Mouse (Mus musculus) stomach, postnatal 0 days (tissue): Measurements from ENCODE around the gene Eif2ak3. TPM values are rescaled to one million over a fixed set of nuclear protein-coding genes. Genes with fewer than 3 reads are reported as not detected.
A peak's percentile ranks its signal among the peaks of the same experiment; 100 is the strongest.

Experiments used
- ATAC-seq: fragments of 200-750 bp; cut with Nextera tagmentation; 2 replicates; pipeline ENCODE4 v1.8.0; 2017; ENCODE audit not compliant: low FRiP score, low TSS enrichment
- DNase-seq: peaks from one replicate; pipeline ENCODE4 v3.0.0-alpha.2; 2016; ENCODE audit warnings: low spot score
- H3K27ac ChIP-seq: fragments of 300-500 bp; sonication (generic); replicated peaks from 2 replicates; pipeline ENCODE4 v1.5.1; 2014; ENCODE audit warnings: mild to moderate bottlenecking, control low read depth
- H3K27me3 ChIP-seq: fragments of 300-500 bp; sonication (generic); 2 replicates; pipeline ENCODE4 v1.6.1; 2014; ENCODE audit warnings: low read length; ENCODE audit not compliant: control insufficient read depth, insufficient read depth
- H3K36me3 ChIP-seq: fragments of 300-500 bp; sonication (generic); 2 replicates; pipeline ENCODE4 v1.6.1; 2014; ENCODE audit warnings: low read length, mixed read lengths; ENCODE audit not compliant: control insufficient read depth, insufficient read depth
- H3K4me1 ChIP-seq: fragments of 300-500 bp; sonication (generic); replicated peaks from 2 replicates; pipeline ENCODE4 v1.6.1; 2014; ENCODE audit warnings: antibody characterized with exemption; ENCODE audit not compliant: control insufficient read depth, insufficient read depth
- H3K4me2 ChIP-seq: fragments of 300-500 bp; sonication (generic); replicated peaks from 2 replicates; pipeline ENCODE4 v1.6.1; 2014; ENCODE audit warnings: low read depth, mild to moderate bottlenecking, control low read depth, moderate library complexity
- H3K4me3 ChIP-seq: fragments of 300-500 bp; sonication (generic); 2 replicates; pipeline ENCODE4 v1.5.1; 2014; ENCODE audit warnings: low read depth, low read length, control low read depth
- H3K9ac ChIP-seq: fragments of 300-500 bp; sonication (generic); 2 replicates; pipeline ENCODE4 v1.6.1; 2014; ENCODE audit warnings: mild to moderate bottlenecking, low read length, control low read depth, mixed read lengths
- H3K9me3 ChIP-seq: fragments of 300-500 bp; sonication (generic); 2 replicates; pipeline ENCODE4 v1.6.1; 2016; ENCODE audit warnings: low read length; ENCODE audit not compliant: control insufficient read depth
- CTCF ChIP-seq: IDR thresholded peaks from 2 replicates; pipeline ENCODE4 v1.5.1; 2016; ENCODE audit warnings: antibody characterized with exemption, low read depth, mild to moderate bottlenecking, moderate library complexity
- EP300 ChIP-seq: optimal IDR thresholded peaks from 2 replicates; pipeline ENCODE3; 2016; ENCODE audit warnings: antibody characterized with exemption
- WGBS: fragments of 180-500 bp; shearing (Covaris S2); extraction: QIAGEN DNeasy Blood & Tissue Kit; methylation state at CpG from one replicate; pipeline ENCODE4 v1.1.7; 2014; 5-methylcytosine and 5-hydroxymethylcytosine counted together
- polyA plus RNA-seq: library from polyadenylated mRNA; unstranded; fragments of >200 nt; fragmentation: Nextera tagmentation; extraction: Ambion mirVana; gene quantifications from 2 replicates; pipeline ENCODE4 v1.2.1, GENCODE M21; 2015

Gene Eif2ak3
- polyA plus RNA-seq, 1 experiment from 2014 or later, result 7.6 TPM

DNA sequence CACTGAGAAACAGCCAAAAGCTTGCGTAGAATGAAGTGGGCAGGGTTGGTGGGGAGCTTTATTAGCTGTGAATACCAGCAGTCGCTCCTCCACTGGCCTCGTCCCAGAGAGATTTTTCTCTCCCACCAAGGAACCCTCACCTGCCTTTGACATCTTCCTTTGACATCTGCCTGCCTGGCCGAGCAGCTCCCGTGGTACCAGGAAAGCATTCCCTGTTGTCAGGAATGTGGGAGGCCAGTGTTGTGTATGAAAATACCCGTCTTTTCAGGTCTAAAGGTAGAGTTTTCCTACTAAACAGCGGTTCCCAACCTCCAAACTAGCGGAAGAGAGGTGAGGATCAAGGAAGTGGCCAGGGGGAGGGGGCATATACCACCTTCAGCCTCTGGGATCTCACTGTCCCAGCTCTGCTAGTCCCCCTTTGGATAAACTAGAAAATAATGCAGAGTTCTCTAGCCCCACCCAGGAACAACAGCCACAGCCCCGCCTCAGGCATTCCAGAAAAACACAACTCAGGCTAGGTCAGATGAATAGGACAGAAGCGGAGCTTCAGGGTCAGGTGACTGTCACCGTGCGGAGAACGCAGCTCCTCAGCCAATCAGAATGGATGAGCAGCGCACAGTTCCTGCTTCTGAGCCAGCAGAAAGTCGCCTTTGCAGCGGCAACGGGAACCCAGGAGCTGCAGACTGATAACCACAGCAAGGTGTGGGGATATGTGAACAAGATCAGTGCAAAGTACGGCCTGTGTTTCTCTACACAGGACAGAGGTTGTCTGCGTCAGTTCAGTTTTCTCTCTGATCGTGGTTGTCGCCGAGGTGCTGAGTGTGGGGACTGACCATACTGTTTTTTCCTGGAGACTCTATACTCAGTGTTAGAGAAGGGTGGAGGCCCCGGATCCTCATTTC, 20.0 kb upstream of the Eif2ak3 start:
- Histone ChIP-seq H3K36me3 (no peaks in the 10 kb centered on the region), H3K4me3 (peak overlapping the region; percentile 38), H3K4me2 (peak overlapping the region; percentile 68), H3K4me1 (peaks cover 4% of the 10 kb centered on the region; the same call in 1 of the 2 replicates), H3K9ac (peak overlapping the region; percentile 43; the same call in 1 of the 2 replicates), H3K27ac (0 out of 2 replicates have a peak overlapping the region, but pooled peaks have one; percentile 24), H3K9me3 (no peaks in the 10 kb centered on the region), H3K27me3 (no peaks in the 10 kb centered on the region)
- TF ChIP-seq EP300 (no peak), CTCF (no peak)
- WGBS, result 7% methylated on average over 23 of the region's 23 CpGs
- ATAC-seq (peak; percentile 90), DNase-seq (peak; percentile 68)

GRCm38 (mm10) chr6:70824987-70825337, 19.4 kb upstream of the Eif2ak3 start:
- TF ChIP-seq EP300 (no peak), CTCF (no peak)
- no peaks in the 10 kb centered on the region for H3K36me3 ChIP-seq
- no peak overlapping the region for H3K9ac ChIP-seq
- no peaks in the 10 kb centered on the region for H3K9me3 ChIP-seq
- peak overlapping the region; percentile 68 for H3K4me2 ChIP-seq
- H3K27ac ChIP-seq, result no peak overlapping the region
- DNase-seq, result no peak
- peak overlapping the region; percentile 38; the same call in 1 of the 2 replicates for H3K4me3 ChIP-seq
- WGBS, result 27% methylated on average over 4 of the region's 4 CpGs
- H3K27me3 ChIP-seq, result no peaks in the 10 kb centered on the region
- H3K4me1 ChIP-seq, result peaks cover 4% of the 10 kb centered on the region; the same call in 1 of the 2 replicates
- ATAC-seq, result no peak

DNA sequence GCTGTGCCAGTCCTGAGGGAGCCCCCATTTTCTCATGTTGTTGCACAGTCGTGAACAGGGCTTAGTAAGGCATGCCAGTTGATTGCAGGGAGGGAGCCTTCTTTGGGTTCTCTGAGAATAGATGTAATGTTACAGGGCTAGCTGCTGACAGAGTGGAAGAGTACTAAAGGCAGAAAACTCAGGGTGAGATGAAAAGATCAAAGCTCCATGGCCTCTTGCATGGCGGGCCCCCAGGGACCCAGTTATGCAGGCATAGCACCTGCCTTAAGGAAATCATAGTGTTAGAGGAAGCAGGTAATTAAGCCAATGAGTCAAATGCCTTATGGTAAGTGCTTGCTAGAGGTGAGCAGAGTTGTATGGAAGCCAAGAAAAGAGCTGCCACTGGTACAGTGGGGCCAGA, 14.9 kb upstream of the Eif2ak3 start:
- Histone ChIP-seq H3K4me2 (no peak overlapping the region), H3K36me3 (no peaks in the 10 kb centered on the region), H3K27ac (no peak overlapping the region), H3K9me3 (no peaks in the 10 kb centered on the region), H3K9ac (no peak overlapping the region), H3K4me1 (no peaks in the 10 kb centered on the region), H3K4me3 (no peak overlapping the region), H3K27me3 (no peaks in the 10 kb centered on the region)
- WGBS, result 55% methylated on average over 2 of the region's 2 CpGs
- TF ChIP-seq EP300 (no peak), CTCF (no peak)
- no peak for DNase-seq
- ATAC-seq, result no peak

DNA sequence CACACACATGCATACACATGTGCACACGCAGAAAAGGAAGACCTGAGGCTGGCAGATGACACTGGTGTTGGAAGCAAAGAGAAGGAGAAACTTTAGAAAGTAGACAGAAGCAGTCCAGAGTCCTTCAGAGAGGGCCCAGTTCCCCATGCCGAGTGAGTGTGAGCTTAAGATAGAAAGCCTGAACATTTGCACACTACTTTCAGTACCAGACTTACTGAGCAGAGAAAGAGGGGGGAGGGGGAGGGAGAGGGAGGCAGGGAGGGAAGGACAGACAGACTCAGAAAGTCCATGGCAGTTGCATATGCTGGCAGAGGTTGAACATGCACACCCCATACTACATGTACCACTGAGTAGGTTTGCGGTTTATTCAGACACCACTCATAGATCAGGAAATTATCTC, 13.8 kb upstream of the Eif2ak3 start:
- no peaks in the 10 kb centered on the region for H3K9me3 ChIP-seq
- no peaks in the 10 kb centered on the region for H3K4me1 ChIP-seq
- H3K36me3 ChIP-seq, result no peaks in the 10 kb centered on the region
- H3K4me2 ChIP-seq, result no peak overlapping the region
- H3K27ac ChIP-seq, result no peak overlapping the region
- no peak for DNase-seq
- TF ChIP-seq CTCF, result no peak
- TF ChIP-seq EP300, result no peak
- no peak for ATAC-seq
- H3K9ac ChIP-seq, result no peak overlapping the region
- 60% methylated on average over 3 of the region's 3 CpGs for WGBS
- H3K4me3 ChIP-seq, result no peak overlapping the region
- H3K27me3 ChIP-seq, result no peaks in the 10 kb centered on the region

DNA sequence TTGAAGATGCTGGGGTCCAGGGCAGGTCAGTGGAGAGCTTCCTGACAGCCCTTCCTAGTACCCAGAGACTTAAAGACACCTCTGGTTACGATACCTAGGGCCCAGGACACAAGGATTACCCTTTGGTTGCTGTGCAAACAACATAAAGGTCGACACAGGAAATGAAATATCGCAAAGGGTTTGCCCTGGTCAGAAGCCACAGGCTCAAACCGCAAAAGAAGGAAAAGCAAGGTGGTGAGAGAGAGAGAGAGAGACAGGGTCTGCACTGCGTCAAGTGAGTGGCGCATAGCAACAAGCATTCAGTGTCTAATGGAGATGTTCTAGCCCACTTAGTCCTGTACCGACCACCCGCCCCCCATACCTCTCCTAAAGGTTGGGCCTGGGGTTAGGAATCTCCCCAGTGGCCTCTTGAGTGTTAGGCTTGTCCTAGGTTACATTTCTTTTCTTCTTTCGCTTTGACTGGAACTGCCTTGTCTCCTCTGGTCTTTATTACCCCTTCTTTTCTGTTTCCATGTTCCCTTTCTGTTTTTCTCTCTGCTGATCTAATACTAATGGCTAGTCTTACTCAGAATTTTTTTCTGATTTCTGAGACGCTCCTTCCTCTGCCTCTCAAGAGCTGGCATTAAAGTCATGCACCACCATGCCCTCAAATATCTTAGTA, 13.0 kb upstream of the Eif2ak3 start:
- no peaks in the 10 kb centered on the region for H3K36me3 ChIP-seq
- no peak overlapping the region for H3K27ac ChIP-seq
- no peaks in the 10 kb centered on the region for H3K4me1 ChIP-seq
- no peaks in the 10 kb centered on the region for H3K9me3 ChIP-seq
- no peak overlapping the region for H3K4me2 ChIP-seq
- no peaks in the 10 kb centered on the region for H3K27me3 ChIP-seq
- ATAC-seq, result no peak
- H3K4me3 ChIP-seq, result no peak overlapping the region
- H3K9ac ChIP-seq, result no peak overlapping the region
- DNase-seq, result no peak
- TF ChIP-seq EP300 (no peak), CTCF (no peak)
- 63% methylated on average over 10 of the region's 10 CpGs for WGBS

DNA sequence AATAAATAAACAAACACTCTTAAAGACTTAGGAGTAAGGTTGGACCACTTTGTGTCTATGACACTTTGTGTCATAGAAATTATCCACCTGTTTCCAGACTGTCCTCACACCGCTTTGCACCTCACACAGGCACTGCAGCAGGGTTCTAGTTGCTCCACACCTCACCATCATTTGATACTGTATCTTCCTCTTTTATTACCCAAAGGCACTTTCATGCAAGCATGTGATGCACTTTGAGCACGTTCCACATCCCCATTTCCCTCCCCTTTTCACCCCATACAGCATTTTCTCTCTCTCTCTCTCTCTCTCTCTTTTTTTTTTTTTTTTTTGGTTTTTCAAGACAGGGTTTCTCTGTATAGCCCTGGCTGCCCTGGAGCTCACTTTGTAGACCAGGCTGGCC, 7.0 kb upstream of the Eif2ak3 start:
- no peak for DNase-seq
- no peaks in the 10 kb centered on the region for H3K36me3 ChIP-seq
- H3K9ac ChIP-seq, result no peak overlapping the region
- H3K27me3 ChIP-seq, result no peaks in the 10 kb centered on the region
- TF ChIP-seq CTCF (no peak), EP300 (no peak)
- H3K4me3 ChIP-seq, result no peak overlapping the region
- no peak overlapping the region for H3K27ac ChIP-seq
- no peaks in the 10 kb centered on the region for H3K4me1 ChIP-seq
- 77% methylated on average over 2 of the region's 2 CpGs for WGBS
- ATAC-seq, result no peak
- no peaks in the 10 kb centered on the region for H3K9me3 ChIP-seq
- no peak overlapping the region for H3K4me2 ChIP-seq
